Mouse (Mus musculus) thymus, postnatal 14 days (tissue): ENCODE results near the gene Inf2.

Source experiments
- DNase-seq: peaks from one replicate; pipeline ENCODE4 v3.0.0; 2021

Gene Inf2

DNA sequence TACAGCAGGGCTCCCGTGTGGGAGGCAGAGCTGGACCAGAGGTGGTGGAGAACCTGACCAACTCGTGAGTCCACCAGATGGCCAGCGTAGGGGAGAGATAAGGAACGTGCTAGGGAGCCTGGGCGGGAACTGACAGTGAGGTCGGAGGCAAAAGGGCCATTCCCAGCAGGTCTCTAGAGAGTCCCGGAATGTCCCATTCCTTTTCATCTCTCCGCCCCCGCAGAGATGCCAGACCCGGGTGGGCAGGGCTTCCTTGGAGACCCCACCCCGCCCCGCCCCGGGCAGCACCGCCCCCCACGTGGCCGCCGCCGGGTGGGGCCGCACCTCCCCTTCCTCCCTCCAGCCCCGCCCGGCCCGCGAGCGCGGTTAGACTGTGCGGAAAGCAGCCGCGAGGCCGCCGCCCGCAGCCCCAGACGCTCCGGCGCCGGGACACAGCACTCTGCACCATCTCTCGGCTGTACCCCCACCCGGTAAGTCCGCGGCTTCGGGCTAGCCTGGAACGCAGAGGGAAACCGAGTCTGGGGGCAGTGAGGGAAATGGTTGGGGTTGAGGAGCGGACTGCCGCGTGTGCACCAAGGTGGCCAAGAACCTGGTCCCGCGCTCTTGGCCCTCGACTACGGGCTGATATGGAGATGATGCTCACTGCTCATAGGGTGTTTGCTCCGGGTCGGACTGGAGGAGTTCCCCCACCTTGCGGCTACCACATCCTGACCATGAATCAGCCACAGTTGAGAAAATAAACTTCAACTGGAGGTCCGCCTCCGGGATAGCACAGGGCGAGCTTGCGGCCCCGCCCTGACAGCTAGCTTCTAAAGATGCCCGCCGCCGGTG is at the start of gene Inf2:
TSS of gene Inf2 (plus strand) at position 359 of the 831 bp plus-strand sequence.
- DNase-seq = peak; percentile 88

DNA sequence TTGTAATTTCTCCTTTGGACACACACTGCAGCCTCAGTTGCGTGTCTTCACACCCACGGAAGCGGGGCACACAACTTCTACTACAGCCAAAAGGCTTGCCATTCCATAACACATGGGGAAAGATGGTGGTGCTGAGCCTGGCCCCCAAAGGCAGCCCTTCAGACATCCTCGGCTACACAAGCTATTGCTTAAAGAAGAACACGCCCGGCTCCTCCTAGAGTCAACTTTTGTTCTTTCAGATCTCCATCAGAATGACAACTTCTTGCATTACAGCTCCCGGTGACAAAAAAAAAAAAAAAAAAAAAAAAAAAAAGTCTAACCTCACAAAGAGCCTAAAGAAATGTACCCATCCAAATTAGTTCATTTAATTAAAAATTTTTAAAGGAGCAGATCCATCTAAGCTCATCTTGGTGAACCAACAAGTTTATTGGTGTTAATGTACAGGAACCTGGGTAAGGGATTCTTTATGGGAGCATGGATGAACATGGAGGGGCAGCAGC is 49.1 kb upstream of the Inf2 start:
- DNase-seq = no peak

DNA sequence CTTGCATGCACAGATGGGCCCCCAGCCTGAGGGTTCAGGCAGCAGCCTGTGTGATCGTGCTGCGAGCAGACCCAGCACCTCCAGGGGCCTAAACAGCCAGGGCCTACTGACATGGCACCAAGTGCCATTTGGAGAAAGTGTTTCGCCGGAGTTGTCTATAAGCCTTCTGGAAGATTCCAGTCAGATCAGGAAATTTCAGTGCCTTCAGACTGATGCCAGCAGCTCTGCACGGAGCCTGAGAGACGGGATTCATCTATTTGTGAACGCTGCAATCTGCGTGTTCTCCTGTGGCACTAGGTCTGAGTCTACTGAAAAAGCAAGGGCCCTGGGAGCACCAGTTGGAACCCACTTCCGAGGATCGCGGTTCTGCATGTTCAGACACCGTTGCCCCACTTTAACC is 48.3 kb upstream of the Inf2 start:
- no peak for DNase-seq

DNA sequence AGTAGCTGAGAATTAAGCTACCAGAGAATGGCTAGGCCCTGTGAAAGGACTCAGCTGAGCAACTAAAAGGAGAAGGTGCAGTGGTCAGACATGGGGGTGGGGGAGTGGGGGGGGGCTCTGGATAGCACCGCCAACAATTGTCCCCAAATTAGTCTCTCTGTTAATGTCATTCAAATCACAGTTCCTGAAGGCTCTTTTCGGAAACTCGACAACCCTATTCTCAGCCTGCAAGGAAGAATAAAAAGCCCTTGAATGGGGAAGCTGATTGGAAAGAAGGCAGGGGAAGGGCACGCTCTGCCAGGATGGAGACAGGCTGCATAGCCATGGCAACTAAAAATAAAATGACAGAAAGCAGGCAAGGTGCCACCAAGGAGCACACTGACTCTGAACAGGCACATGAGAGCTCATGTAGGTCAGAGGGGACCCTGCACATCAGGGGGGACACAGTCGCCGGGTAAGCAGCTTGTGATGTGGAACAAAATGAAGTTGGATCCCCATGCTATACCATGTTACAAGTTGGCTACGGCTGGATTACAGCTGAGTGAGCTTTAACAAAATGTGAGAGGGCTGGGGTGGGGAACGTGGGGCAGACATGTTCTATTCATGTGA is 47.0 kb upstream of the Inf2 start:
- no peak for DNase-seq

DNA sequence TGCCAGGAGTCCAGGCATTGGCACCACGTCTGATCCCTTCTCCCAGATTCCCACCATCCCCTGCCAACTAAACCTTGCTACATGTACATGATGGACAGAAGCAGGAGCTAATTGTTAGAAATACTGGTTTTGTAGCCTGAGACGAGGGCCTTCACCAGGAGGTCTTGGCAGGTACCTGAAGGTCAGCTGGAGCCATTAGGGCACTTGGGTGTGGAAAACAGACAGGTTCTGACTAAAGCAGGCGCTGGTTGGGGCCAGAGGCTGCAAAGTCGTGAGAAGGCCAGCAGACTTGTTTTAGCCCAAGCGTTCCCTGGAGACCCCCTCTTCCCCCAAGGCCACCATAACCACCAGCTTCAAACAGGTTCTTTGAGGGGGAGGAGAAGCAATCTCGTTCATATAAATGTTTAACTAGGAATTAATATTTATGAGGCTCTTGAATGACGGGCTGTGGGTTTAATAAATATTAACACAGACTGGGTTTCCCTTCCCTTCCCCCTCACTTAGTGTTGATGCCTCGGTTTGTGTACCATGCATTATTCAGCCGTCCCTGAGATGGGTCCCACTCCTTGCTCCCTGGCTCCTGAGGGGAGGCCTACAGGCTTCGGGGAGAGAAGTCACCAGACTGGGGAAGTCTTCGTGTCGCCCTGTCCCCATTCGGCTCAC is 46.2 kb upstream of the Inf2 start:
- DNase-seq = no peak

DNA sequence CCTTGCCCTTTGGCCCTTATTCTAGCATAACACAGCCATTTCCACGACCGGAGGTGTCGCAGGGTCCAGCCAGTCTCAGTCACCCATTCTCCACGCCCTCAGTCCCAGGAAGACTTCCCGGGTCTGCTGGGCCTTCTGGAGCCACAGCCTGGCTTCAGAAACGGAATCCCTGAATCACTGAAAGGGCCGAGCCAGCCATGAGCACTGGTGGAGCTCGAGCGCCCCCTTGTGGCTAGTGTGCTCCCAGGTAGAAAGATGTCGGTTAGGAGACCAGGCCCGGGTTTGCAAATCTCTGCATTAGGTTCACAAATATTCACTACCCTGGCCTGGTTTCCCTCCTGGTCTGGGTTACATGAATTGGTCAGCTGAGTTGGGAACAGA is 45.7 kb upstream of the Inf2 start:
- DNase-seq = peak; percentile 81

DNA sequence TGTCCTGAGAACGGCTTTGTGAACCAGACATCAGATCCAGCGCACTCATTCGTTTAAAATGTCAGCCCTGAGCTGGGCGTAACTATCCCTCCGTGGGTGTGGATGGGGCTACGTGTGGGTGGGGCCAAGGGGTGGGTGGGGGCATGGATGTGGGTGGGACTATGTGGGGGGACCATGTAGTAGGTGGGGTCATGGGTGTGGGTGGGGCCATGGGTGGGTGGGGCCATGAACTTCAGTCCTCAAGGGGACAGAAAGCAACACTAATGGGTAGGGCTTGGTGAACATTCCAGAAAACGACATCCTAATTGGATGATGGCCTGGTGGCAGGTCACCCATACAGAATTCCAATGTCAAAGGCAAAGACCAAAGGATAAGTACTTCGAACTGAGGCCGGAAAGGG is 44.6 kb upstream of the Inf2 start:
- DNase-seq = no peak

DNA sequence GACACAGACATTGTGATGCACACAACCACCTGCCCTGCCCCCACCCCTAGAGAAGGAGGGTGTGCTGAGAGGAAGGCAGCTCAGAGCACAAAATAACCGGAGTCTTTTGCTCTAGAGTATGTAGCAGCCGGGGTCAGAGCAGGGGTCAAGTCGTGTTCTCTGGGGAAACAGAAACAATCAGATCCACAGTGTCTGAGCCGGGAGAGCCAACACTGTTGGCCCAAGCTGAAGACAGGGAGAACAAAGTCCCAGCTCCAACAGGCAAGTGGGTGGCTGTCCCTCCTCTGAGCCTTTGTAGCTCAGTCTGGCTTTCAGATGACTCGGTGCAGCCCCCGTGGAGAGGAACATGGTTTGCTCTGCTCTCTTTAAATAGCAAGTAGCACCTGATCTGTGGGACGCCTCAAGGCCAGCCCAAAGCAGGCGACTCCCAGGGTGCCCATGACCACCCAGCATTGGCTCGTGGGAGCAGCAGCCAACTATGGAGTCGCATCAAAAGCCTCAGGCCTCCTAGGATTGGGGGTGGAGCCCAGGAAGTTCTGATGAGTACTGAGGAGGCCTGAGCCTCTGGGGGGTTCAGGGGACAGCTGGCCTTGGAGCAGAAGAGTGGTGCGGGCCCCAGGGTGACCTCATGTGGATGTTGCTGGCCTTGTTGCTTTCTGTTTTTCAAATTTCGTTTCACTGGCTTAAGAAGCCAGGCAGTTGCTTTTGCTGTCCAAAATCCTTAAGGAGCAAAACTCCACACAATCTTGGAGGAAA is 43.5 kb upstream of the Inf2 start:
- DNase-seq = no peak

DNA sequence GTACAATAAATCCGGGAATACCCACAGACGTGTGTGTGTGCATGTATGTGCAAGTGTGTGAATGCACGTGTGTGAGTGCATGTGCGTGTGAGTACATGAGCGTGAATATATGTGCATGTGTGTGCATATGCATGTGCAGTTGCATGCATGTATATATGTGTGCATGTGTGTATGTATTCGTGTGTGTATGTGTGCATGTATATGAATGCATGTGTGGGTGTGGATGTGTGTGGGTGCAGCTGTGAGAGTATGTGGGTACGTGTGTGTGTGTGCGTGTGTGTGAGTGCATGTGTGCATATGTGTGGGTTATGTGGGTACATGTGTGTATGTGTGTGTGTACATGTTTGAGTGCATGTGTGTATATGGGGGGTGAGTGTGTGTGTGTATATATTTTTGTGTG is 42.5 kb upstream of the Inf2 start:
- DNase-seq = no peak

DNA sequence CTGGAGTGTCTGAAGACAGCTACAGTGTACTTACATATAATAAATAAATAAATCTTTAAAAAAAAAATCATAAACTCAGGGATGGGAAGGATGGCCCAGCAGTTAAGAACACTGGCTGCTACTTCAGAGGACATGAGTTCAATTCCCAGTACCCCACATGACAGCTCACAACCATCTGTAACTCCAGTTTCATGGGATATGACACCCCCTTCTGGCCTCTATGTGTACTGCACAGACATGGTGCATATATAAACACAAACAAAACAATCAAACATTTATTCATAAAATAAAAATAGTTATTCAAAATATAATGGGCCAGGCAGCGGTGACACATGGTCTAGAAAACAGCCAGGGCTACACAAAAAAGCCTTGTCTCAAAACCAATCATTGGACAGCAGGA is 39.3 kb upstream of the Inf2 start:
- DNase-seq = no peak

DNA sequence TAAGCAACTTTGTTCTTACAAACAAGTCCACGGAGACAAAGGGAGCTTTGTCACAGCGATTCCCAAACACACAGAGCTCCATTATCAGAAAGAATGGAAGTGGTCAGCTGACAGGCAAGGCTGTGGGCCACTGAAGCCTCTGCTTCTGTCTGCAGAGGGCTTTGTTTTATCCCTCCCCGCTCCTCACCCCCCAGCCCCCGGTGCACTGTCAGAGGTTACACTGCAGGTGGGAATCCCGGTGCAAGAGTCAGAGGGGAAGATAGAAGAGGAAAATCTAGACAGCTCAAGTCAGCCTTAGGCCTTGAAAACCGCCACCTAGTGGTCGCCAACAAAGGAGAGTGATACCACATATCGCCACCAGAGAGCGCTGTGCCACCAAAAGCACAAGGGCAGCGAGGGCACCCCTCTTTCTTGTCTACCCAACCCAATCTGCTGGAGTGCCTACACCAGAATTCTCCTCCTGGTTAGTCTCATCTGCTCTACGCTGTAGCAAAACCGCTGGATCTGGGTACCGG is 36.7 kb upstream of the Inf2 start:
- peak; percentile 86 for DNase-seq

DNA sequence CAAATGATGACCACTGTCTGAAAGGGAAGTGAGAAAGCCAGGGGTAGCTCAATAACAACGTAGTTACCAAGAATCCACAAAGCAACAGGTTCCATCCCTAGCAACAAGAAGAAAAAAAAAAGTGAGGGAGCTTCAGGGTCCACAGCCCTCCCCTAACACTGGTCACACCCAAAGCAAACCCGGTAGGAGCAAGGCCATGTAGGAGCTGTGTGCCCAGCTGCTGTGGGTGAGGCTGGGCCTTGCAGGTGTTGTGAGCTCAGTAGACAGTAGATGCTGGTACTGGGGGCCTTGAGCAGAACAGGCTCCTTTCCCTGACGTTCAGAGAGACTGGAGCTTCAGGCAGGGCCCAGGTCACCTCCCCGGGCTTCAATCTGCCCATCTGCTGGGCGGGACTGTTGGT is 36.1 kb upstream of the Inf2 start:
- DNase-seq = no peak

DNA sequence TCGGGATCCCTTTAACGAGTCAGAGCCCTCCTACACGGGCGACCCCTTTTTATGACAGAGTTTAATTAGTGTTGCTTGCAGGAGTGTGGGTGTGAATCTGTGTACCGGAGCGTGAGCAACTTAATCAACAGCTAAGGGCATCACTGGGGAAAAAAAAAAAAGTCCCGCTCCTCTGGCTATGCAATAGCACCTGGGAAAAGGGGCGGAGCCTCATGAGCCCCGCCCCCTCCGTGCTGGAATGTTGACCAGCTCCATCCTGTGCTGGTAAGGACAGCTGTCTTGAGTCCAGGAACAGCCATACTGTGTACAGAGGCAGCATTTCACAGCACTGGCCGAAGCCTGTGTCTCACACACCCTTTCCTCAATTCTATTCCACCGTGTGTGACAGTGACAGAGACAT is 33.7 kb upstream of the Inf2 start:
- DNase-seq = no peak

DNA sequence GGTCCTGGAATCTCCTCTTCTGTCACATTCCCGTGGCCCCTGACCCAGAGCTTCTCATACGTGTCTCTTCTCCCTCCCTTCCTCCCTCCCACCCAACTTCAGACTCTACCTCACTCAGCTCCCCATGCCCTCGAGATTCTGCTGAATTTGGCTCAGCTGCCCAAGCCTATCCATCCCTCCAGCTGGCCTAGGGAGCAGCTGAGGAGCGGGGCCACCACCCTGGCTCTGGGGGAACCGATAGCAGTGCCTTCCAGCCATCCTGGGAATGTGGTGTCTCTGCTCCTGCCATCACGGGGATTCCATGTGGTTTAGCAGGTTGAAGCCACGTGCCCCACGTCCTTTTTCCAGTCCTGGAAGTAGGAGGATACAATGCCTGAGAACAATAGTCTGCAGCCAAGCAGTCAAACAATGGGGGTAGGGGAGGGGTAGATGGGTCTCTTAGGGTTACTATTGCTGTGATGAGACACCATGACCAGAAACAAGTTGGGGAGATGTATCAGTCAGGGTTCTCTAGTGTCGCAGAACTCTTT is 32.0 kb upstream of the Inf2 start:
- DNase-seq = no peak

DNA sequence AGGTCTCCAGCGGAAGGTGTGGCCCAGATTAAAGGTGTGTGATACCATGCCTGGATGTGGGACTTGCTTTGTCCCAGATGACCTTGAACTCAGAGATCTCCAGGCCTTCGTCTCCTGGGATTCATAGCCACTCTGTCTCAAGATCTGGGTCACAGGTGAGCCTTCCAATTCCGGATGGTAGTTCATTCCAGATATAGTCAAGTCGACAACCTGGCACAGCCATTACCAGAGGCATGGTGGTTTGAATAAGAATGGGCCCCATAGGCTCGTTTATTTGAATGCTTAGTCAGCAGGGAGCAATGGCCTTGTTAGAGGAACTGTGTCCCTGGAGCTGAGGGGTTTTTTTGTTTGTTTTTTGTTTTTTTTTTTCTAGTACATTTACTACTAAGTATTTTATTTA is 31.4 kb upstream of the Inf2 start:
- DNase-seq = no peak

DNA sequence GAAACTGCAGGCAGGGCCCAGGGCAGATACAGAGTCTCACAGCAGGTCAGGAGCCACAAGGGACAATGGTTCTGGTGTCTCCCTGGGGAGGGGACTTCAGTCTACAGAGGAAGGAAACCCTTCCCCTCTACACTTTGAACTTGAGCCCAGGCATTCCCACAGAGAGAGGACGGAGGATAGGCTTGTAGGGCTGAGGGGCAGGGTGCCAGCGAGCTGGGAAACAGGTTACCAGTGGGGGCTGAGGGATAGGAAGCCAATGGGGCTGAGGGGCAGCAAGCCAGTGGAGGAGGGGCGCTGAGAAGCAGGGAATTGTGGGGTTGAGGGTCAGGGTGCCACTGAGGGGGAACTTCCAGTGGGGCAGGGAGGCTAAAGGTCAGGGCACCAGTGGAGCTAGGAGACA is 29.4 kb upstream of the Inf2 start:
- no peak for DNase-seq

DNA sequence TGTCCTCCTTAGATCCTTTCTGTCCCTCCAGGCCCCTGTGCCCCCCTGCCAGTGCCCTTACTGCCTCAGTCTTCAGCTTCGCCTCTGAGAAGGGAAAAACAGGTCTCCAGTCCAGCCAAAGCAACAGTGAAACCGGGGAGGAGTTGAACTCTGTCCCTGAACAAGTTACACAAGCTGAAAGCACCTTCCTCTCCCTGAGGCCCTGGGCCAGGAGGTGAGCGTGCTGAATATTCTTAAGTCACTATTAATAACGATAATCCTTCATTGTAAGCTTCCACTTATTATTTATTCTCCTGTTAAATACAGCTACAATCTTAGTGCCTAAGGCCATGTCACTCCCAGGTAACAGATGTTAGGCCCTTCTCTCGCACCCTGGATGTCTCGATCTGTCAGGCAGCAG is 28.9 kb upstream of the Inf2 start:
- DNase-seq = no peak

DNA sequence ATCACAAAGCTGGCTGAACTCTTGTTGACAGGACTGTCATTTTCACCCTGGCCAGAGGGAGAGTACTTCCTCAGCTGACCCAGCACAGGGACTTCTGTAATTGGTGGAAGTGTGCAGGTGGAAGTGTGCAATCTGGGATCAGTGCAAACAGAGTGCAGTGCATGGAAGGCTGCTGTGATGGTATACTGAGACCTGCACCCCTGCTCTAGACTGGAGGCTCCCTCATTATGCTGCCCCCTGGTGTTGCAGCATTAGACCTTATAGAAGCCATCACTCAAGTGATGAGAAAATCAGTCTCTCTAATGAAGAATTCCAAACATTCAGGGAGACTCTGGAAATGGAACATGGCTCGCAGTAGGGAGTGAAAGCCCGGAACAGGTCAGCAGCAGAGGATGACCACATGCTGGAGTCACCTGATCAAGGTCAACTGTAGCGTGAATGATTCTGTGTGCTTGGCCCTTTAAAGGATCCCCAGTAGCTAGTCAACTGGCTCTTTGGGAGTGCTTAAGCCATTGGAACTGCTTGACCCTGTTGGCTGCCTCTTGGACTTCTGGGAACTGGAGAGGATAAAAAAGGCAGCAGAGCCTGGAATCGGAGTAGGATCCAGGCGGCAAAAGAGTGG is 28.3 kb upstream of the Inf2 start:
- DNase-seq = peak; percentile 34

DNA sequence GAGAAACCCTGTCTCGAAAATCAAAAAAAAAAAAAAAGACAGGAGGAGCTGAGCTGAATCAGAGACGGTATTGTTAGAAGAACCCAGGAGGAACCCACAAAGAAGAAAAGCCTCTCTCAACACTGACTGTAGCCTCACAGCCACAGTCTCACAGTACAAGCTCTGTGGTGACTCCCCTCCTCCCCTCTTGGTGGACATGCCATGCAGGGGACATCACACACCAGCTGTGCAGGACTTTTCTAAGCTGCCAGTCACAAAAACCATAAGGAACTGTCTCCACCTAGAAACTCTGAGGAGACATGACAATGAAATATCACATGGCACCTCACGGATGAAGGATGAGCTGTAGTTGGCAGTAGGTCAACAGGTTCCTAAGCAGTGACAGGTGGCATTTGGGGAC is 27.4 kb upstream of the Inf2 start:
- DNase-seq = no peak

DNA sequence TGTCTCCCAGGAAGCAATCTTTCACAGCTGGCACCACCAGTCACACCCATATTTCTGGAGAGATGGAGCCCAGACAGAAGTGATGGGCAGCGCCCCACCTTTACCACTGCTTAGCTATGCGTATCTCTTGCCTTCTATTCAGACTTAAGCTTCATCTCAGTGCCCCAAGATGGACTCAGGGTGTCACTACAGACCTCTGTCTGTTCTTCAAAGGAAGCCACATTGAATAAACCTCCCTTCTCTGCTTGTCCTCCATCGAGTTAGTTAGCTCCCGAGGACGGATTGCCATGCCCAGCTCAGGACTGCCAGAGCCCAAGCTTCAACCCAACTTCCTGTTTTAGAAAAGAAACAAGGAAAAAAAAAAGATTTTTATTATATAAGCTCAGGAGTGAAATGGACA is 26.1 kb upstream of the Inf2 start:
- DNase-seq = no peak

DNA sequence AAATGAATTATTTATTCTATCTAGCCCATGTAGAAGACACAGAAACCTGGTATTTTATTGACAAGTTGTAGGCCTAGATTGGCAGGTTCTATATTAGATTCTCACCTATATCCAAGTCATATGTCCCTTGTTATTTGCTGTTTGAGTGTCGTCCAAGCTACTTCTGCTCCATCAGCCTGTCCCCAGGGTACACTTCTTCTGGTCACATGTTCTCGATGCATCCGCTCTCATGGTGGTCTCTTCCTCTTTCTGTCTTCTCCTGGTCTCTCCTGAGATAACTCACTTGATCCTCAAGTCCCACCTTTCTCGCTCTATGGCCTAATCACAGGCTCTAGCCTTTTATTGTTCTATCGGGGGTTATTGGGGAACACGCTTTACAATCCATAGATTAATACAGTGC is 25.6 kb upstream of the Inf2 start:
- DNase-seq = no peak

DNA sequence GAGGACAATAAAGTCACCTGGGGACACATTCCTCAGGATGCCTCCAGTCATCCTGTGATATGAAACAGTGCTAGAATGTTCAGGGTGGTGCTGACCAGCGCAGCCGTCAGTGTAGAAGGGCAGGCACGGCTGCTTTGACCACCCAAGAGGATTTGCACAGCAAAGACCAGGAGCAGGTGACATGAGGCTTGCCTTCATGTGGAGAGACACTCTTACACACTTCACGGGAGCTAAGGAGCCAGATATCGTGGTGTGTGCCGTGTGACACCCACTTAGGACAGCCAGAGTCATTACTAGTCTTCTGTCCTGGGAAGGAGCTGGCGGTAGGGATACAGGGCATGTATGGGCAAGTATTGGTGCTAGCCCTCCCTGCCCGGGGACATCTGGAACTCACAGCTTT is 18.4 kb upstream of the Inf2 start:
- no peak for DNase-seq
